Mouse (Mus musculus) heart, postnatal 14 days (tissue): ENCODE measurements at regions not wholly inside any gene's neighbourhood (a gene's known extent, or its start where the extent isn't known, plus 50 kb on each side); places are given as distances from the start of the nearest gene placed in this dataset.

Source experiments
- DNase-seq, 2 experiments: peaks; one replicate each; pipeline ENCODE4 v3.0.0; 2021 to 2022
- intact Hi-C: fragments of 180-260 bp; cut with DNase I; formaldehyde crosslinking; loops from one replicate; pipeline ENCODE4 v1.15.1; 2025

GRCm38 (mm10) chr15:64515179-64515578, 302.3 kb upstream of the Gm21798 start:
- intact Hi-C loops: no loop called here
- no peak for DNase-seq

- intact Hi-C loops: no loop called here
- DNase-seq: no peak
Measured at GRCm38 (mm10) chr15:64519207-64519628, 298.3 kb upstream of the Gm21798 start.

- intact Hi-C loops: no loop called here
- DNase-seq: no peak
Measured at GRCm38 (mm10) chr15:64520568-64520967, 296.9 kb upstream of the Gm21798 start.

GRCm38 (mm10) chr15:64532260-64533120, 285.0 kb upstream of the Gm21798 start:
- DNase-seq: peak in 1 of 2 experiments; percentile 14
- intact Hi-C loops: loop anchor here (5.0 kb wide), 1 partner anchor 95 kb away; no protein-coding TSS in a partner anchor

- peak in 1 of 2 experiments; percentile 33 for DNase-seq
- intact Hi-C loops: loop anchor here (5.0 kb wide), 1 partner anchor 94 kb away; no protein-coding TSS in a partner anchor
Measured at GRCm38 (mm10) chr15:64533169-64533795, 284.2 kb upstream of the Gm21798 start.

- no peak for DNase-seq
- intact Hi-C loops: loop anchor here (5.0 kb wide), 1 partner anchor 93 kb away; no protein-coding TSS in a partner anchor
Measured at GRCm38 (mm10) chr15:64534166-64534565, 283.3 kb upstream of the Gm21798 start.

- DNase-seq: peak; percentile 19 to 22
- intact Hi-C loops: no loop called here
Measured at GRCm38 (mm10) chr15:64535160-64535559, 282.3 kb upstream of the Gm21798 start.

- no peak for DNase-seq
Measured at GRCm38 (mm10) chr15:64541395-64541794, 276.1 kb upstream of the Gm21798 start.

GRCm38 (mm10) chr15:64542250-64542901, 275.1 kb upstream of the Gm21798 start:
- intact Hi-C loops: no loop called here
- peak; percentile 41 to 43 for DNase-seq

More at GRCm38 (mm10) chr15:64541395-64541794, 276.1 kb upstream of the Gm21798 start:
- intact Hi-C loops: no loop called here

GRCm38 (mm10) chr15:64542908-64543307, 274.6 kb upstream of the Gm21798 start:
- intact Hi-C loops: no loop called here
- no peak for DNase-seq

GRCm38 (mm10) chr15:64546035-64546434, 271.5 kb upstream of the Gm21798 start:
- intact Hi-C loops: no loop called here
- no peak for DNase-seq

- intact Hi-C loops: no loop called here
- DNase-seq: no peak
Measured at GRCm38 (mm10) chr15:64557540-64557939, 260.0 kb upstream of the Gm21798 start.

GRCm38 (mm10) chr15:64558220-64558619, 259.3 kb upstream of the Gm21798 start:
- no peak for DNase-seq
- intact Hi-C loops: no loop called here

GRCm38 (mm10) chr15:64562431-64563111, 254.9 kb upstream of the Gm21798 start:
- peak; percentile 13 to 28 for DNase-seq
- intact Hi-C loops: no loop called here

GRCm38 (mm10) chr15:64564703-64565102, 252.8 kb upstream of the Gm21798 start:
- intact Hi-C loops: no loop called here
- DNase-seq: no peak

GRCm38 (mm10) chr15:64576891-64577535, 240.5 kb upstream of the Gm21798 start:
- DNase-seq: no peak
- intact Hi-C loops: no loop called here

- intact Hi-C loops: no loop called here
Measured at GRCm38 (mm10) chr15:64578991-64579390, 238.5 kb upstream of the Gm21798 start.

GRCm38 (mm10) chr15:64580481-64580880, 237.0 kb upstream of the Gm21798 start:
- intact Hi-C loops: no loop called here
- DNase-seq: no peak

More at GRCm38 (mm10) chr15:64578991-64579390, 238.5 kb upstream of the Gm21798 start:
- no peak for DNase-seq

- no peak for DNase-seq
- intact Hi-C loops: no loop called here
Measured at GRCm38 (mm10) chr15:64581046-64581445, 236.4 kb upstream of the Gm21798 start.

- DNase-seq: no peak
- intact Hi-C loops: no loop called here
Measured at GRCm38 (mm10) chr15:64584129-64584528, 233.4 kb upstream of the Gm21798 start.
